Mouse (Mus musculus) bone marrow macrophage, adult 2 months (primary cell): ENCODE measurements around the gene Pygl.

ENCODE experiments used
- CTCF ChIP-seq: IDR thresholded peaks from 2 replicates; pipeline ENCODE4 v1.5.1; 2012; ENCODE audit warnings: low read depth, mild to moderate bottlenecking, low read length, moderate library complexity
- POLR2A ChIP-seq: IDR thresholded peaks from 2 replicates; pipeline ENCODE4 v1.6.1; 2012; ENCODE audit warnings: mild to moderate bottlenecking, low read depth, low read length, borderline replicate concordance

DNA sequence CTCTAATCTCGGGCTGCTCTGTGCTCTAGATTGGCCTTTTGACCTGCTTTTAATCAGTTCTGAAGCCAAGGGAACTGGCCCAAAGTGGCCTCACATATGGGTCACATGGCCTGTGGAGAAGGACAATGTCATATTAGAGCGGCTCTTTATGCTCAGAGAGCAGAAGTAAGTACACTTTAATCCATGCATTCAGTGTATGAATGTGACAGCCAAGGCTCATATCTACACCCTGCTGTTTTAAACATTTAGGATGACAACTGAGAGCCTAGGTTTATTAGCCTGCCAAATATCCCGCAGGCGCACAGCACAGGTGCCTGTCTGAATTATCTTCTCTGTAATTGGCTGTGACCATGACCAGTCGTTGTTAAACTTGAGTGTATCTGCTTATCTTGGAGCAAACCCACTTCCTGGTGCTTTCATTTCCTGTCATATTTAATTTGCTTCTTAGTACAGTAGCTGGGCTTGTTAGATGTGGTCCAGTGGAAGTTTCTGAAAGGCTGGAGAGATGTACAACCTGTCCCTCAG is 794 bp upstream of the Pygl start:
- TF ChIP-seq CTCF (no peak), POLR2A (no peak)
